Mouse (Mus musculus) lung, adult 2 months (tissue): ENCODE results near the gene Dnah8.

Source experiments
- CTCF ChIP-seq: fragments of 200-500 bp; IDR thresholded peaks from 2 replicates; pipeline ENCODE4 v1.5.1; 2011; ENCODE audit warnings: mild to moderate bottlenecking, low read length, control low read depth; ENCODE audit not compliant: insufficient read depth
- POLR2A ChIP-seq: fragments of 200-500 bp; IDR thresholded peaks from 2 replicates; pipeline ENCODE4 v1.6.1; 2011; ENCODE audit warnings: low read depth, mild to moderate bottlenecking, control low read depth, low read length, borderline replicate concordance; ENCODE audit errors: extremely low read depth

DNA sequence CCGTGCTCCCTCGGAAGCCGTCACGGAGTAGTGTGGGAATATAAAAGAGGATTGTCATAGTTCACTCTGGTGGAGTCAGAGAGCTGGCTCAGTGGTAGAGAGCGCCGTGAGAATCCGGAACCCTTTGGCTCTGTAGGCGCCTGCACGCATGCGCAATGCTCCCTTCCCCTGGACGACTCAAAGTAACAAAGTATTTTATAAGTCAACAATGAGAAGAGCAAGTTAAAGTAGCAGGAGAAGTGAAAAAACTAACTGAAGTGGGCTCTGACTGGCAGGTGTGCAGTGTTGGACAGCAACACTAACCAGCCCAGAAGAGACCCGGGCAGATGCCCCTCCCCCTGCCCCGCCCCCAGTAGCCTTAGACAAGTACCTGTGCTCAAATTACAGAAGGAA is 34.0 kb downstream of the Dnah8 start:
- TF ChIP-seq CTCF (no peak), POLR2A (0 out of 2 replicates have a peak, but pooled peaks have one; percentile 17)
